Mouse (Mus musculus) lung, postnatal 4 days (tissue): Measurements from ENCODE around the gene Me3.
A peak's percentile ranks its signal among the peaks of the same experiment; 100 is the strongest.

Source experiments
- DNase-seq, 2 experiments: peaks; one replicate each; pipeline ENCODE4 v3.0.0; 2021

The Me3 gene

DNA sequence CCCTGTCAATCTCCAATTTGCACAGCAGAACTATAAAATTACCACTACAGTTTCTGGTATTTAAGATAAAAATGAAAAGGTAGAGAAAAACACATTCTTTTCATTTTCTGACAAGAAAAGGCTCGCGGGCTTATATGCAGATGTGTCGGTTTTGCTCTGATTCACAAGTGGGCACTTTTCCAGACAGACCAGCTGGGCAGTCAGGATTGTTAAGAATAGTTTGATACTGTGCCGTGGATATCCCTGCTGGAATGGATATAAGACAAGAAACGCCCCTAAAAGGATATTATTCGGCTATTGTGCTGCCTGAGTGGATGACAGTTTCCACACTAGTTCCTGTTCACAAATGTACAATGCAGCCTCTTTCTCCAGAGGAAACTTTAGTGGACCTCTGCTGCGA is 116.2 kb downstream of the Me3 start:
- peak; percentile 36 to 43 for DNase-seq

DNA sequence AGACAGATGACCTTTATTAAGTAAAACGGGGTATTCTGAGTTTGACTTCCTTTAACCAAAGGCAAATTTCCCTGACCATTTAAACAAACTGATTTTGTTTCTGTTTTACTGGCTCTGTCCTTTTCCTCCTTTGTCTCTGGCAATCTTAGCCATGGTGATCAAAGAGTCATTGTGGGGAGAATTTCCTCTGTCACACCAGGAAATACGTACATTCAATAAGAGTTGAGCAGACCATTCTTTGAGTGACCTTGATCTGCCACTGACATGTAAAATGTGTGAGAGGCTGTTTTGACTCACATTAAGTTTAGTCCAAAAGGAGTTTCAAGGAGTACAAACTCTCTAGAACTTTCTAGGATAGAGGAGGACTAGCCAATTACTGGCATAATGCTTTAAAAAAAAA is 117.0 kb downstream of the Me3 start:
- no peak for DNase-seq

DNA sequence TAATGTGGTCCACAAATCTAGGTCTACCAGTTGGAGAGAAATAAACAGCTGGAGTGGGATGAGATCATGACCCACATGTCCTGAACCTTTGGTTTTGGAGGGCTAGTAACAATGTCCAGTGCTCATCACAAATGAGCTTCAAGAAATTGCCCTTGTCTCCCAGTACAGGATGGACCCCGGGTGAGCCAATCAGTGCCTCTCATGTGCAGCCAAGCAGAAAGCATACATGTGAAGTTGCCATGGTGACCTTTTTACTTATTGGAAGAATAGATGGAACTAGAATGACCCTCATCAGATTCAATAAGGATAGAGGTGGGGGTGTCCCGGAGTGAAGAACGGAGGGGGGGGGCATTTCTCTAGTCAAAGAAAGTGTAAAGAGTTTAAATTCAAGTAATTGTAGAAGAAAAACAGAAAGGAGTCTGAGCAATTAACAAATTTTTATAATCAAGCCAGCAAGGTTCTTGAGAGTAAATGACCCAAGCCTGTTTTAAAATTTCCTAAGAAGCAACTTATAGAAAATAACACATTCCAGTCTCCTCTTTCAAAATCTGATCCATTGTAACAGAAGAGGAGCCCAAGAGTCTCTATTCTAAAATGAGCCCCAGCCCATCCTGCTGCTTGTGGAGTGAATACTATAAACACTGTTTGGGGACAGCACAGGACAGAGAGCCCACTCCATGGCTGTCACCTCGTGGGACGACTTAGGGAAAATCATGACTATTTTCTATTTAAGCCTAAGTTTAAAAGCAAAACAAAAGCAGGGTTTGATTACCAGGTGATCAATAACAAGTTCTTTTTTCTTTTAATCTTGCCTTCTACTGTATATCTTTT is 134.7 kb downstream of the Me3 start:
- no peak for DNase-seq

DNA sequence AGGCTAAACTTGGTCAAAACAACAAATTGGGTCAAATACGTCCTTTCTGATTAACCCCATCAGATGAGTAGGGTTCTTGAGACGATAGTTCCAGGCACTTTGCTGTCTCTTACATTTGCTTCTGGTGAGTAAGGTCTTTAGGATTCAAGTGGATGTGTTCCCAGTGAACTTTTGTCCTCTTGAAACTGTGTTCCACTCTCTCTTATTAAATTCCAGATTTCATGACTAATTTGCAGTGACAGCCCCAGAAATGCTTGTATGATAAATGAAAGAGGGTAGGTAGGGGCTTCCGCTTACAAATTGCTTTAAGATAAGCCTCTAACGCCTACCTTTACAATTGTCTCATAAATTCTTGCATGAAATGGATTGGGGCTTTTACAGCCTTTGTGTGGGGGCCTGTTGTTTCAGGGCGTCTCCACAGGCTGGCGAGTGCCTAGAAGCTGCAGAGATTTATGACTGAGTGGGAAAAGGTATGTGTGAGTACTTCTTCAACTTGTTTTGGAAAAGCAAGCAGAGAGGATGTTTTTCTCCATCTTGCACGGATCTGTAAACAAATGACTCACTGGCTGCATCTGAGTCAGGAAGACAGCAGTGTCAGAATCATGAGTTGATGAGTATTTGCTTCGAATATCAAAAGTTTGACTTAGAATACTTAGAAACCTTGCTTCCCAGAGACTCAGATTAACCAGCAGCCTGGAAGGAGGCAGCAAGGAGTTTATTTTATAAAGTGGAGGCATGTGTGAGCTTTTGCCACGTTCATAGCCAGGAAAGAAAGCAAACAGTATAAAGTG is 137.1 kb downstream of the Me3 start:
- DNase-seq = no peak

DNA sequence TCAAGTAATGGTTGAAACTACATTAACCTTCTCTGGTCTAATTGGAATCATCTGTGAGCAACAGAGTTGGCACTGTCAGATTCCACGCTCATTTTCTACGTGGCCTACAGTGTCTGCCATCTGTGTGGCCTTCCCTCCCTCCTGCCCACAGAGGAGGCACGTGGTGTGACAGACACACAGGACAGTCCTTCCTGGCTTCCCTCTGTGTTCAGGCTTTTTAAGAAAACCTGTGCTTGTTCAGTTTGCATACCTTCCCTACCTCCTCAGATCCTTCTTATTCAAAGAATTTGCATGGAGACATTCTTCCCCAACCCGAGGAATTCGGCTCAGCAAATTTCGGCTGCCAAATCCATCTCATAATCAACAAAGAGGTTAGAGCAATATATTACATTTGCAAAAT is 137.8 kb downstream of the Me3 start:
- DNase-seq = peak in 1 of 2 experiments; percentile 2

DNA sequence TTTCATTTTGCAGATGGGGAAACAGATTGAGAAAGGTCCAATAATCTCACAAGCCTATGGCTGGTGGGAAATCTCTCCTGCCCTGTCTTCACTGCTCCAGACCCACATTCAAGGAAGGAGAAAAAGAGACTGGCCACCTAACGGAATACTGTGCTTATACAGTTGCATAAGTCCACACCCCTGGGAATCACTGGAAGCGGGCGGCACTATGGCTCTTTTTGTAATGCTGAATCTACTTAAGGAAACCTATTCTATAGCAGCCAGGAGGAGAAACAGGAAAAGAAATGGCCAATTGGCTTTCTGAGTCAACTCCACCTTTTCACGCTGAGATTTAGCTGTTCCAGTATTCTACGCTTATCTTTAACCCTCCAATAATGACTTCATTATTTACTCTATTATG is 140.7 kb downstream of the Me3 start:
- no peak for DNase-seq

DNA sequence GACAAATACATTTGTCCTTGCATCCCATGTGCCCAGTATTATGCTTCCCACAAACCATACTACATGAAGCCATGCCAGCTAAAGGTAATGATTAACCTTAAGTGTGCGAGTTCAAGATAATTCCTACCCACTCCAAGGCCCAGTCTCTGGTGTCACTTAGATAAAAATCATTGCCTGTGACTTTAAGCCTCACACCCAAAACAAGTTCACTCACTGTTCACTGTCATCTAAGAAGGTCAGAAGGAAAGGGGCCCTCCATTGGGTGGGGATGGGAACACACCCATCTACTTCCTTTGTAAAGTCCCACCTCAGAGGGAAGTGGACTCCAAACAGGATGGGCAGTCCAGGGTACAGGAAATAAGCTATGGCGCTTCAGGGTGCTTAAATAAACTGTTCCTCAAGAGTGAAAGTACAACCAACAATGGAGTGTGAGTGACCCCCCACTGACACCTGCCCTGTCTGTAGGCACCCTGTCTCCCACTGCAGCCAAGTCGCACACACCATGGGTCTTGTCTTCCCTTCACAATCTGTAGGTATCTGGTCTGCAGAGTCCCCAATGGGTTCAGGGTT is 141.2 kb downstream of the Me3 start:
- peak; percentile 60 to 68 for DNase-seq

DNA sequence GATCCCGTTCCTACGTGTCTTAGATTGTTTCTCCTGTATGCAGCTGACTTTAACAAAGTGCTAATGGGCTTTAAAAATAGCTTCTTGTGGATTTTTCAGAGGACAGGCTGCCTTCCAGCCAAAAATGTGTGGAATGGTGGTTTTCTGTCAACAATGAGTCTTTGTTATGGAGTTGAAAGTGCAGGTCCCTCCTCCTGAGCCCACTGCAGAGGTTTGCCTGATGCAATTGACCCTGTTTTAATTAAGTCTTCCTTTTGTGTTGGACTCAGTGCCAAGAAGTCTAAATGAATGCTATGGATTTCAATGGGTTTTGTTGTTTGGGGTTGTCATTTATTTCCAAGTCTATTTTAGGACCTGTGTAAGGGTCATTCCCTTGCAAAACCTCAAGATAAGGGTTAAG is 141.7 kb downstream of the Me3 start:
- DNase-seq = no peak

DNA sequence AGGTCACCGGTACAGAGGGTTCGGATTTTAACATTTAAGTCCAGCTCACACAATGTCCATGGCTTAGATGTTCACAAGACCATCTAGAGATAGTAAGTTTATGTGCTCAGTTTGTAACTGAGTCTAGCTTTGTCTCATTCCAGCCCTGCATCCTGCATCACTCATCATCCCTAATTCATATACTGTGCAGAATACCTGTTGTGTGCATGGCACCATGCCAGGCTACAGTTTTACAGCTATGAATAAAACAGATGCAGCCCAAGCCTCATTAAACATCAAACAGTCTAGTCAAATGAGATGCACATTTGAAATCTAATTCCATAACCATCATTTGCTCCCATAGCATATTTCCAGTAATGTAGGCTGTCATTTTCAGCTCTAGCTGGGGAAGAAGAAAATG is 143.7 kb downstream of the Me3 start:
- no peak for DNase-seq

DNA sequence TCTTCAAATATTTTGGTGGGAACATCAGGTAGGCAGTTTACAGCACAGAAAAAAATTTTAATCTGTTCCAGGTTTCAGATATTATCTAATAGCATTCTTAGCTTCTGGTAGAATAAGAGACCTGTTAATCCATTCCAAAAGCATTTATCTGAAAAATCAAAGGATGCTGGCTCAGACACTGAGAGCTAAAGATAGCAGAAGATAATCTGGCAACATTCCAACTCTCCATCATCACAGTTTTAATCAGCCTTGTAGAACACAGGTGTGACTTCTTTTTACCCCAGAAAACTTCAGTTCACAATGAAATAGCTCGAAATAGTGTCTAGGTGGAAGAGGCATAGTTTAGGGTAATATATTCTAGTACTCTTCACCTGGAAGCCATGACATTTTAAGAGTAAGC is 149.2 kb downstream of the Me3 start:
- DNase-seq = no peak

DNA sequence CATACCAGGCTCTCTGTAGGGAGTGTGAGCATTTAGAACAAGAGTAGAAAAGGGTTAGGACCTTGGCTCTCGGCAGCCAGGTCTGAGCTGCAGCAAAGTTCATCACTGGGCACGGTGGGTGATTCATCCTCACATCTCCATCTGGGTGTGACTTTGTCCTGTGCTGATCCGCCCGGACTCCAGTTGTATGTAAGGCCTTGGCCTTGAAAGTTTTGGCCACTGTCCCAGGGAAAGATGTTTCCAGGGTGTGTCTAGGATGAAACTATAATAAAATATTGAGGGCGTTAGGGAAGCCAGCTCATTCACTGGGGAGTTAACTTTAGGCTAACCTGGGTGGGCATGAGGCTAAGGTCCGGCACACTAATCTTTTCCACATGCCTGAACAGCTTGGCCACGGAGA is 155.5 kb downstream of the Me3 start:
- DNase-seq = peak; percentile 34 to 48

DNA sequence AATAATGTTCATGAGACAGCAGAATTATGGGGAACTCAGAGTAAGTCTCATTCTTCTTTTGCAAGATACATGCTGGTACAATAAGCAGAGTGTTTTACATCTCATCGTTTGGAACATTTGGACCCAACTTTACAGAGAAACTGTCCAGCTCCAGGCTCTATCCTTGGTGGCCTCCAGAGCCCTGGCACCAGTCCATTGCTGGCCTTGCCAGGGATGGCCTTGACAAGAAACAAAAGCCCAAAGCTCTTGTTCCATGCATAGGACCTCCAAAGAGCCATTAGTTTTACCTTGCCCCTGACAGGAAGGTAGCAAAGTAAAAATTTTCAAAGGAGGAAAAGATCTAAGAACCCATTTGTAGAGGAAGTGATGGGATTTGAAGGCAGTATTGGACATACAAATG is 160.4 kb downstream of the Me3 start:
- no peak for DNase-seq

DNA sequence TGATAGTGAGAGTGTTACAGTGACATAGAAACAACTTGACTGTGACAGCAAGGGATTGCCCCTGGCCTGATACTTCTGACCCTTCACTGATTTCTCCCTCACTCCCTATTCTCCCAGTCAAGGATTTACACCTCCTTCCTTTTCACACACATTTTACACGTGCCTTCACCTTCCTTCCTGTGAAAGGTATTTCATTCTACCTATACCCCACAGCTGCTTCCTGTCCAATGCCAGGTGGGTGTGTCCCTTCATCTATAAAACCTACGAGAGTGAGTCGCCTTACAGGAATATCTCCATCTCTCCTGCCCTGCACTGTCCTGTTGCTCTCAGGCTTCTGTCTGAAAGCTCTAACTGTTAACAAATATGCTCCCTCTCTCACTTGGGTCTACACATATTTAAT is 163.2 kb downstream of the Me3 start:
- no peak for DNase-seq

DNA sequence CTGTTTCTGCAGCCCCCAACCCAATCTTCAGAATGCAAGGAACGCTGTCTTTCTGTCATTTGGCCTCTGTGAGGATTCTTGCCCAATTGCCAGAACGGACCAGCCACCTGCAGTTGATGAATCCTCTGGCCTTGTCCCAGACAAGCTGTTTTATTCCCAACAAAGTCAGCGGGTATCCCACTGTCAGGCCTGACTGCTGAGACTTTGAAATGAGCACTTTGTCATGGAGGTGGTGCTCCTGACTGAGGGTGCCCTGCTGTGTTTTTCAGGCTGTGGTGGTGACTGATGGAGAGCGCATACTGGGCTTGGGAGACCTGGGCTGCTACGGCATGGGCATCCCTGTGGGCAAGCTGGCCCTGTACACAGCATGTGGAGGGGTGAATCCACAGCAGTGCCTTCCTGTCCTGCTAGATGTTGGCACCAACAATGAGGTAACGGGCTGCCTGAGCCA is 164.2 kb downstream of the Me3 start:
- peak in 1 of 2 experiments; percentile 20 for DNase-seq

DNA sequence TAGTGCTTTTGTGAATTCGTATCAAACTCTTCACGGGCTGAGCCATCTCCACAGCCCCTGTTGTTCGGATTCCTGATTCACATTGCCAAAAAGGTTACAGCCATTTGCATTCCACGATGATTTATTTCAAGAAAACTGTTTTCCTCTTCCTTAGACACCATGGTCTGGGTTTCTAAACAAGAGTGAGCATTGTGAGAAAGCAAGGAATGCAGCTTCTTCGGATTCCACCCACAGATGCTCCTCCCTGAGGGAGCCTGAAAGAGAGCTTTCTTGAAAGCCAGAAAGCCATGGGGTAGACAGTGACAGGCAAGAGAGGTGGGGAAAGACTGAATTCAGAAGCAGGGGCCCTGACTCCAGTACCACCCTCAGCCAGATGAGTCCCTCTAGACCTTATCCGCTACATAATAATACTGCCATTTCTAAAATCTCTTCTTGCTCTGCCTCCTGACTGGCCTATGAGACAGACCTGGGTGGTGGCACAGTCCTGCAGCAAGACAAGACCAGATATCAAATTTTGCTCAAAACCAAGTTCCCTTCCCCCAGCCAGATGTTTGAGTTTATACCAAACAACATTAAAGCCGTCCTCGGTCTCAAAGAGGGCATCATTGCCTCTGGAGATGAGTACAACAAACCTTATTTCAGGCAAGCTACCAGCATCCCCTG is 166.3 kb downstream of the Me3 start:
- DNase-seq = no peak

DNA sequence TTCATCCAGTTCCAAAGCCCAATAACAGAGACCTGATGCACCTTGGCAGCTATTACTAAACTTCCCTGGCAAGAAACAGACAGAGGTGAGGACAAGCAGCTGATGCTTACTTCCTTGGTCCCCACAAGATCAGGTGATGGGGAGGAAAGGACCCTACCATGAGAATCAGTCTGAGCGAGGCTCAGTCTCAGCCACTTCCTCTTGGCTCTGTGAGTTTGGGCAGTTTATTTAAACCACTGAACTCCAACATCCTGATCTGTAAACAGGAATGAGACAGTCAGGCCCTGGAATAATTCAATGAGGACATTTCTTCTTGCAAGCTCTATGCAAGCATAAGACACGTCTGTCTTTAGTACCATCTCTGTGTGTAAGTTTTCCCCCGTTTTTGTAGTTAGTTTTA is 170.3 kb downstream of the Me3 start:
- peak; percentile 10 to 23 for DNase-seq

DNA sequence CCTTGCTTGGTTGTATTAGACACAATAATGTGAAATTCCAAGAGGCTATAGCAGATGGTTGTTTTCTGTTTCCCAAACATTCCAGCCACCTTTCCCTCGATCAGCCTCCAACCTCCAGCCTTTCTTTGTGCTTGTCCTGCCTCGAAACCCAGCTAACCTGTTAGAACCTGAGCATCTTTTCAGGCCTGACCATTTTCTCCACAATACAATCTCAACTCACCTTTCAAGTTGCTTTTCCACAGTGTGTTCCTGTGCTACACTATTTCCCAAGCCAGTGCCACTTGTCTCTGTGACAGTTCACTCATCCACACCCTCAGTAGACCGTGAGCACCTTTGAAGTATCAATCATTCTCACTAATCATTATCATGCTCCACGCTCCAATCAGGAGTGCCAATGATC is 171.8 kb downstream of the Me3 start:
- DNase-seq = no peak

DNA sequence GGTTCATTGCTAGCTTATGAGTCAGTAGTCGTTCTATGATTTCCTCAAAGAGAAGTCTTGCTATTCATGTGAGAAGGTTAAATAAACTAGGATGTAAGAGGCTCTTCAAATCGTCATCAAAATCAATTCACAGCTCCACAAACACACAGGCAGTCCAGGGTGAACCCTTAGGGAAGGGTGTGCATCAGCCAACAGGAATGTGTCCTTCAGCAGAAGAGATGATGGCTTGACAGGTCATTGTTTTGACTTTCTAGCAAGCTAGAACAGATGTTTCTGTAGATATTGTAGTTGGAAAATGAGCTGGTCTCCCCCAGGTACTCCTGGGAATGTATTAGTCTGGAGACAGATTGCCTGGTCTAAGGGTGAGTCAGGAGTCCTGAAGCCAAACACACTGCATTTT is 177.2 kb downstream of the Me3 start:
- DNase-seq = no peak

DNA sequence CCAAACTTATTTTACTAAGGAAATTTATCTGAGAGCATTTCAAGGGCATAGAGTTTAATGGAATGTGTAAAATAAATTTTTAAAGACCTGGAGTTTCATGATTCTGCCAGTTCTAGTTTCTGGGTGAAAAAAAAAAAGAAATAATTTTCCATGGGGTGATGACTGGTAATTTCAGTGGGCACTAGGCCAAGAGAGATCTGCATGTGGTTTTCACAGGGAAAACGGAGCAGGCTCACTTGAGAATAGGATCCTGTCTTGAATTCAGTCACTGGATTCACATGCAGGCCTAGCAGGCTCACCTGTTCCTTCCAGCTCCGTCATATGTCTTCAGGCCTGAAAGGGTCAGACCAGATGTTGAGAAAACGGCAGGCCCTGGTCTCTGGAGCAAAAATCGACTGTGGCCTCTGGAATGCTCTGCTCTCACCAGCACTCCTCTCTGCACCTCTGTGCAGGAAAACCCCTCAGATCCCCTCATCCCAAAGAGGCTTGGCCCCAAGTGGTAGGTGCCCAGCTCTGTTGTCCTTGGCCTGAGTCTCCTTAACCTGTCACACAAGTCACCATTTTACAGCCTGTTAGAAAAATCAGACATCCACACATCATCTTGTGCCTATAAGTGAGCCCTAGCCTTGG is 196.4 kb downstream of the Me3 start:
- no peak for DNase-seq

DNA sequence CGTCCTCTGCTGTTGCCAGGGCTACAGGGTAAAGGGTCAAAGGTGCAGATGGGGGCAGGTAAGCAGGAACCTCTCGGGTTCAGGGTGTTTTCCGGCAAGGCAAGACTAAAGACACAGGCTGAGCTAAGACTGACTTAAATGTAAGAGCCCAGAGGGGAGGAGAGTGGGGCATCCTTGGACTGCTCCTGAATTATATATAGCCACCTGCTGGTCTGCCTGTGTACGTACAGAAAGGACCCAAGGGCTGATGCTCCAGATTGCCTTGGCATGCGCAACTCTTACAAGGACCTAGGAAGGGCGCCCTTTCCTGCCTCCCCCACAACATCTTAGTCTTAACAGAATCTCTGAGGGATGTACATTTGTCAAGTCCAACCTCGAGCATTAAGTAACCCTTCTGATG is 197.0 kb downstream of the Me3 start:
- DNase-seq = peak; percentile 25 to 37

DNA sequence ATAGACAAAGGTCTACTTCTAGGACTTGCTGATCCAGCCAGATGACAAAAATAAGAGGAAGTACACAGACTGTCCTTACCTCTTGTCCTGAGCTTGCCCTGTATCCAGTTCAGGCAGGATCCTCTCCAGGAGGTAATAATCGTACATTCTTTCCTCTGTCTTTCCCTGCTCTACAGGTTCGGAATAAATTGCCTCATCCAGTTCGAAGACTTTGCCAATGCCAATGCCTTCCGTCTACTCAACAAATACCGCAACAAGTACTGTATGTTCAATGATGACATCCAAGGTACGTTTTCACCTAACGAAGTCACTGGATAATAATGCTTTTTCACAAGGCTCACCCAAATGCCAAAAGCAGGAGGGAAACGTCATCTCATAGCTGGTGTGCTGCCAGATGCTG is 201.3 kb downstream of the Me3 start:
- DNase-seq = no peak

DNA sequence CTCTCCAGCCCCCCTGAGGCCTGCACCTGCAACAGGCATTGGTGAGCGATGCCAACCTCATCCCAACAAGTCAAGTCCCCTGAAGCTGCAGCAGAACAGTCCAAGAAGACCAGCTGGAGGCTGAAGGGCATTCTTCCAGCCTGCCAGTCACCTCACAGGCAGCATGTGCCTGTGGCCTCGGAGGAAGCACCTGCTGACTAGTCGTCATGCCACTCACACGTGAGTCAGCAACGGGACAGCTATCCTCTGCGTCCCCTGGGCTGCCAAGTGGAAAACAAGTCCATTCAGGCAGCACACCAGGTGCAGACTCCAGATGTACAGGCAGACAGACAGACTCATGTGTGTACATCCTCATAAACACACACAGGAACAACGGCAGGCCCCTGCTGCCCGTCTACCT is 203.4 kb downstream of the Me3 start:
- DNase-seq = no peak

DNA sequence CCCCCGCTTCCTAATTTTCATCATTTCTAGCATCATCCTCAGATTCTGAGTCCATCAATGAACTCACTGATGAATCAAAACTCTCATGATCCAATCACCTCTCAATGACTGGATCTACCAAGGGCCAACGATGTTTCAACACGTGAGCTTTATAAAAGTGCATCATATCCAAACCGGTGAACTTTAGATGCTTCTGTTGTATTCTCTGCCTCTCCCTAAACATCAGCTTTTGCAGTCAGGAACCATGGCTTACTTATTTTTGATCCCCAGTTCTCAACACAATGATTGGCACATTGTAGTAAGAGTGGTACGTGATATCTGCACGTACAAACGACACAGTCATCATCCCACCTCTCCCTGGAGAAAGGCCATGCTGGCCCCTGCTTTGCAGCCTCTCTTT is 204.5 kb downstream of the Me3 start:
- no peak for DNase-seq
